Mouse (Mus musculus) liver, postnatal 0 days (tissue): ENCODE measurements around the gene Tamm41.

Experiments used
- CTCF ChIP-seq: sonication (generic); IDR thresholded peaks from 2 replicates; pipeline ENCODE4 v1.5.1; 2016; ENCODE audit warnings: antibody characterized with exemption, low read depth
- EP300 ChIP-seq: IDR thresholded peaks from 2 replicates; pipeline ENCODE4 v1.6.1; 2016; ENCODE audit warnings: antibody characterized with exemption, low read depth, mild to moderate bottlenecking

DNA sequence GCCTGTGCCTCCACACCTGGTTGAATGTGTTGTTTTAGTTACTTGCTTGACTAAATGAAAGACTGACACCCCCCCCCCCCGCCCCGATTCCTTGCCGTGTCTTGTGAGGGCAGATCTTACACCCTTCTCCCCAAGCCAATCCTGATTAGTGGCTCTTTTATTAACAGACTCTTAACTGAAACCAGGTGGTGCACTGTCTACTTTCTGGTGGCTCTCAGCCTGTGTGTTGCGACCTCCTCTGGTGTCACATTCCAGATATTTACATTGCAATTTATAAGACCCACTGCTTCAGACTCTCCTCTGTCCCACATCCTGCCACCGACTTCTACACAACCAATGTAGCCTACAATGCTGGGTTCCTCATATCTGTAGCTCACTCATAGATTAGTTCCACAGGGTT lies 40.2 kb downstream of the Tamm41 start:
- no peak for TF ChIP-seq CTCF
- no peak for TF ChIP-seq EP300
